Mouse (Mus musculus): ENCODE measurements around the gene Sept4. TPM values are rescaled to one million over a fixed set of nuclear protein-coding genes. Genes with fewer than 3 reads are reported as not detected.

The Sept4 gene
- polyA plus RNA-seq (2014; fragmentation: Nextera tagmentation; extraction: Ambion mirVana): 24.8 and 30.0 TPM in 2 replicates

DNA sequence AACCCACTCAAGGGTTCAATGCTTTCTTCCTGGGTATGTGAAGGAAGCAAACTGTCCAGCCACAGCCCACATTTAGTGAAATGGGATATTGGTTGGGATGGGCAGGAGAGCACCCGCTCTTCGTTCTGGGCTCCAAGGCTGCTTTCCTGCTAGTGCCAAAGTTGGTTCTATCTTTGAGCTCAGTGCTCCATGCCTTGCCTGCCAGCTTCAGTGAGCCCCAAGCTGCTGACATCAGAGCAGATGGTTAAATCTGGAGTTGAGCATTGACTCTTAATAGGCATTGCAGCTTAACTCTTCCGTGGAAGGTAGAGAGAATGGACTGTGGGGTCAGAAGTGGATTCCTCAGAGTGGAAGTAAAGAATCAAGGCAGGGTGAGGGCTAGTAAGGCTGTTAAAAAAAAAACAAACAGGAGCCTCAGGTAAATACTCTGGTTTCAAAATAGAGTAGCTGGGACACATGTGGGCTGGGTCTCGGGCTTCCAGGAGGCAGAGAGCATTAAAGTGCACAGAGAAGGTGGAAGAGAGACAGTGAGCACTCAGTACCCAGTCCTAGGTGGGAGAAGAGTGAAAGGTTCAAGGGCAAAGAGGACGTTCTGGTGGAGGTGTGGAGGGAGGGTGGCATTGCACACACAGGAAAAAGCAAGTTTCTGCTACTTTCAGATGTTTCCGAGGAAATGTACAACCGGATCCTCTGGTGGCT, at the start of gene Sept4:
Gene Sept4 (plus strand): TSS at position 649 of the 699 bp plus-strand sequence.
- Histone ChIP-seq H3K27me3 (ENCODE audit: control insufficient read depth, insufficient read depth, low read length) (no peaks in the 10 kb centered on the region), H3K27ac (ENCODE audit: low read depth, low read length) (no peak within 1 kb of the TSS), H3K9me3 (ENCODE audit: control insufficient read depth, low read length) (no peaks in the 10 kb centered on the region), H3K36me3 (ENCODE audit: control insufficient read depth, insufficient read depth, low read length) (no peaks in the 10 kb centered on the region), H3K9ac (replicated peaks; ENCODE audit: low read depth, low read length) (no peak within 1 kb of the TSS), H3K4me1 (ENCODE audit: control insufficient read depth, insufficient read depth, low read length) (no peaks in the 10 kb centered on the region), H3K4me2 (ENCODE audit: low read depth, low read length) (no peak within 1 kb of the TSS), H3K4me3 (ENCODE audit: low read depth, low read length) (no peak within 1 kb of the TSS)
- WGBS: 78% methylated on average over 7 of the region's 7 CpGs
- ATAC-seq (ENCODE audit: low read depth): no peak

DNA sequence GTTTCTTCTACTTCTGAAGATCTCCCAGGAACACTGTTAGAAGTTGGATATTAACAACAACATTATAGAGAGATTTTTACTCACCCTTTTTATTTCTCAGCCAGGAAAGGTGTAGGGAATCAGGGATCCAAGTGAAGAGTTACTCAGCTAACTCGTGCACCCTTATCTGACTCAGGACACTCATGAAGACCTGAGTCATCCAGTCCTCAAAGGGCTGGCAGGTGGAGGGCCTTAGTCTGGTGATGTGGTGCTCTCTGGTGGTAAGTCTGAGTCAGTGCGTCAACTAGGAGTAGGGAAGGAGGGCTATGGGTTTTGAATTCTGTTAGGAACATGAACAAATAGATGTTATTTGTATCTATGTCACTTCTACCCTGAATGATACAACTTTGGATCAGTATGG, 49.4 kb upstream of the Sept4 start:
- Histone ChIP-seq H3K27ac (ENCODE audit: low read depth, low read length) (no peak overlapping the region), H3K27me3 (ENCODE audit: control insufficient read depth, insufficient read depth, low read length) (no peaks in the 10 kb centered on the region), H3K4me3 (ENCODE audit: low read depth, low read length) (no peak overlapping the region), H3K9ac (replicated peaks; ENCODE audit: low read depth, low read length) (no peak overlapping the region), H3K9me3 (ENCODE audit: control insufficient read depth, low read length) (no peaks in the 10 kb centered on the region), H3K4me1 (ENCODE audit: control insufficient read depth, insufficient read depth, low read length) (no peaks in the 10 kb centered on the region), H3K4me2 (ENCODE audit: low read depth, low read length) (no peak overlapping the region), H3K36me3 (ENCODE audit: control insufficient read depth, insufficient read depth, low read length) (no peaks in the 10 kb centered on the region)
- WGBS: 7% methylated on average over 2 of the region's 2 CpGs
- no peak for ATAC-seq (ENCODE audit: low read depth)

GRCm38 (mm10) chr11:87523466-87523865, 45.2 kb upstream of the Sept4 start:
- Histone ChIP-seq H3K4me1 (ENCODE audit: control insufficient read depth, insufficient read depth, low read length) (no peaks in the 10 kb centered on the region), H3K9me3 (ENCODE audit: control insufficient read depth, low read length) (no peaks in the 10 kb centered on the region), H3K36me3 (ENCODE audit: control insufficient read depth, insufficient read depth, low read length) (no peaks in the 10 kb centered on the region), H3K4me2 (ENCODE audit: low read depth, low read length) (no peak overlapping the region), H3K27me3 (ENCODE audit: control insufficient read depth, insufficient read depth, low read length) (no peaks in the 10 kb centered on the region), H3K4me3 (ENCODE audit: low read depth, low read length) (no peak overlapping the region), H3K9ac (replicated peaks; ENCODE audit: low read depth, low read length) (no peak overlapping the region), H3K27ac (ENCODE audit: low read depth, low read length) (no peak overlapping the region)
- WGBS: 75% methylated on average over 5 of the region's 5 CpGs
- no peak for ATAC-seq (ENCODE audit: low read depth)

DNA sequence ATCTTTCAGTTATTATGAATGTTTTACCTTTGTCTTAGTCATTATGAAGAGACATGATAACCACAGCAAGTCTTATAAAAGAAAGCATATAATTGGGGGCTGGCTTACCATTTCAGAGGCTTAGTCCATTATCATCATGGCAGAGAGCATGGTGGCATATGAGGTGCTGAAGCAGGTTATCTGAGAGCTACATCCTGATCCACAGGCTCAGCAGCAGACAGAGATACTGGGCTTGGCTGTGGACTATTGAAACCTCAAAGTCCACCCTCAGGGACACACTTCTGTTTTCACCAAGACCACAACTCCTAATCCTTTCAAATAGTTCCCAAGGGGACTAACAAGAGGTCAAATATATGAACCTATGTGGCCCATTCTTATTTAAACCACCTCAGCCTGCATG, 44.7 kb upstream of the Sept4 start:
- H3K27ac ChIP-seq (ENCODE audit: low read depth, low read length): no peak overlapping the region
- no peaks in the 10 kb centered on the region for H3K36me3 ChIP-seq (ENCODE audit: control insufficient read depth, insufficient read depth, low read length)
- H3K4me2 ChIP-seq (ENCODE audit: low read depth, low read length): no peak overlapping the region
- no peaks in the 10 kb centered on the region for H3K4me1 ChIP-seq (ENCODE audit: control insufficient read depth, insufficient read depth, low read length)
- H3K9me3 ChIP-seq (ENCODE audit: control insufficient read depth, low read length): no peaks in the 10 kb centered on the region
- no peak for ATAC-seq (ENCODE audit: low read depth)
- no peak overlapping the region for H3K9ac ChIP-seq (replicated peaks; ENCODE audit: low read depth, low read length)
- H3K27me3 ChIP-seq (ENCODE audit: control insufficient read depth, insufficient read depth, low read length): no peaks in the 10 kb centered on the region
- no peak overlapping the region for H3K4me3 ChIP-seq (ENCODE audit: low read depth, low read length)

DNA sequence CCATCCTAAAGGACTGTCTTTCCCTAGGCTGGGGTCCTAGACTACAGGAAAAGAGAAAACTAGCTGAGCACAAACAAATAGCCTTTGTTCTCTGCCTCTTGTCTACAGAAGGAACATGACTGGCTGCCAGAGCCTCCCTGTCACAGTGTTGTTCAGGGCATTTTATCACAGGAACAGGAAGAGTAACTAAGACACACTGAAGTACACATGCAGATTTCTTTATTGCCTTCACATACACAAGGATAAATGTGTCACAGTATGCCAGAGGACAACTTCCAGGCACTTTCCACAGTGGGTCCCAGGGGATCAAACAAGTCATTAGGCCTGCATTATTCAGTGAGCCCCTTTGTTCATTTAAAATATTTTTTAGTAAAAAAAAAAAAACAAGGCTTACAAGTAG, 43.9 kb upstream of the Sept4 start:
- H3K36me3 ChIP-seq (ENCODE audit: control insufficient read depth, insufficient read depth, low read length): no peaks in the 10 kb centered on the region
- no peak overlapping the region for H3K4me2 ChIP-seq (ENCODE audit: low read depth, low read length)
- no peak overlapping the region for H3K4me3 ChIP-seq (ENCODE audit: low read depth, low read length)
- no peaks in the 10 kb centered on the region for H3K9me3 ChIP-seq (ENCODE audit: control insufficient read depth, low read length)
- no peaks in the 10 kb centered on the region for H3K27me3 ChIP-seq (ENCODE audit: control insufficient read depth, insufficient read depth, low read length)
- H3K9ac ChIP-seq (replicated peaks; ENCODE audit: low read depth, low read length): no peak overlapping the region
- H3K4me1 ChIP-seq (ENCODE audit: control insufficient read depth, insufficient read depth, low read length): no peaks in the 10 kb centered on the region
- H3K27ac ChIP-seq (ENCODE audit: low read depth, low read length): no peak overlapping the region
- no peak for ATAC-seq (ENCODE audit: low read depth)

GRCm38 (mm10) chr11:87527364-87527763, 41.3 kb upstream of the Sept4 start:
- H3K9me3 ChIP-seq (ENCODE audit: control insufficient read depth, low read length): no peaks in the 10 kb centered on the region
- no peak for ATAC-seq (ENCODE audit: low read depth)
- H3K4me2 ChIP-seq (ENCODE audit: low read depth, low read length): no peak overlapping the region
- WGBS: 81% methylated on average over 3 of the region's 3 CpGs
- no peak overlapping the region for H3K4me3 ChIP-seq (ENCODE audit: low read depth, low read length)
- H3K9ac ChIP-seq (replicated peaks; ENCODE audit: low read depth, low read length): no peak overlapping the region
- H3K27me3 ChIP-seq (ENCODE audit: control insufficient read depth, insufficient read depth, low read length): no peaks in the 10 kb centered on the region
- no peaks in the 10 kb centered on the region for H3K36me3 ChIP-seq (ENCODE audit: control insufficient read depth, insufficient read depth, low read length)
- H3K27ac ChIP-seq (ENCODE audit: low read depth, low read length): no peak overlapping the region
- no peaks in the 10 kb centered on the region for H3K4me1 ChIP-seq (ENCODE audit: control insufficient read depth, insufficient read depth, low read length)

DNA sequence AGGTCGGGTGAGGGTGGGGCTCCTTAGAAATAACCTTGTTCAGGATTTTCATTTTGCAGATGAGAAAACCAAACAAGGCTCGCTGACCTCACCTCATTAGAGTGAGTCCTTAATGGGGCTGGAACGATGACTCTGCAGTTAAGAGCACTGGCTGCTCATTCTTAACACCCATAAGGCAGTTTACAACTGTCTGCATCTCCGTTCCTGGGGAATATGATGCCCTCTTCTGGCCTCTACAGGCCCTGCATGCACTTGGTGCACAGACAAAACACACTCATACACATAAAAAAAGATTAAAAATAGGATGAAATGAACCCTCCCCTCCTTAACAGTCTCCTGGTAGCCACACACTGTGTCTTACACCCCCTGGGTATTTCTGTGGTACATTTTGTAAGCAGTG, 40.7 kb upstream of the Sept4 start:
- Histone ChIP-seq H3K4me1 (ENCODE audit: control insufficient read depth, insufficient read depth, low read length) (no peaks in the 10 kb centered on the region), H3K9me3 (ENCODE audit: control insufficient read depth, low read length) (no peaks in the 10 kb centered on the region), H3K4me3 (ENCODE audit: low read depth, low read length) (no peak overlapping the region), H3K9ac (replicated peaks; ENCODE audit: low read depth, low read length) (no peak overlapping the region), H3K27ac (ENCODE audit: low read depth, low read length) (no peak overlapping the region), H3K4me2 (ENCODE audit: low read depth, low read length) (no peak overlapping the region), H3K27me3 (ENCODE audit: control insufficient read depth, insufficient read depth, low read length) (no peaks in the 10 kb centered on the region), H3K36me3 (ENCODE audit: control insufficient read depth, insufficient read depth, low read length) (no peaks in the 10 kb centered on the region)
- ATAC-seq (ENCODE audit: low read depth): no peak
- 41% methylated on average over 4 of the region's 4 CpGs for WGBS

- Histone ChIP-seq H3K4me3 (ENCODE audit: low read depth, low read length) (no peak overlapping the region), H3K27ac (ENCODE audit: low read depth, low read length) (no peak overlapping the region), H3K27me3 (ENCODE audit: control insufficient read depth, insufficient read depth, low read length) (no peaks in the 10 kb centered on the region), H3K4me1 (ENCODE audit: control insufficient read depth, insufficient read depth, low read length) (no peaks in the 10 kb centered on the region), H3K9ac (replicated peaks; ENCODE audit: low read depth, low read length) (no peak overlapping the region), H3K4me2 (ENCODE audit: low read depth, low read length) (no peak overlapping the region), H3K36me3 (ENCODE audit: control insufficient read depth, insufficient read depth, low read length) (no peaks in the 10 kb centered on the region), H3K9me3 (ENCODE audit: control insufficient read depth, low read length) (no peaks in the 10 kb centered on the region)
- WGBS: 55% methylated on average over 6 of the region's 6 CpGs
- ATAC-seq (ENCODE audit: low read depth): no peak
Measured at GRCm38 (mm10) chr11:87531695-87532094, 37.0 kb upstream of the Sept4 start.

DNA sequence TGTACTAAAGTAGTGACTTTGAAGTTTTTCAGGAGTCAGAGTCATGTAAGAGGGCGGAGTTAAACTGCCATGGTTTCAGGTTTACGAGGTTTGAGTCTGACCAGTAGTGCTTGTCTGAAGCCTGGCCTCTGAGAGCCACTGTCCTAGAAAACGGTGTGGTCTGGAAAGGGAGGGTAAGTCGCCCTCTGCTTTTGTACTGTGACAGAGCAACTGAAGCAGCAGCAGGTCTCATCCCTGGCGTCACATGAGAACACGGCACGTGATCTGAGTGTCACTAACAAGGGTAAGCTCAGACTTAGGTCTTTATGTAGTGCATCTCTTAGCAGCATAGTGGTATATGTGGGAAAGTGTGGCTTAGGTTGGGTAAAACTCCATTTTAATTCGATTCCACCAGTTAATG, 26.4 kb upstream of the Sept4 start:
- Histone ChIP-seq H3K9me3 (ENCODE audit: control insufficient read depth, low read length) (no peaks in the 10 kb centered on the region), H3K4me2 (ENCODE audit: low read depth, low read length) (no peak overlapping the region), H3K9ac (replicated peaks; ENCODE audit: low read depth, low read length) (no peak overlapping the region), H3K27ac (ENCODE audit: low read depth, low read length) (no peak overlapping the region), H3K36me3 (ENCODE audit: control insufficient read depth, insufficient read depth, low read length) (no peaks in the 10 kb centered on the region), H3K4me1 (ENCODE audit: control insufficient read depth, insufficient read depth, low read length) (no peaks in the 10 kb centered on the region), H3K4me3 (ENCODE audit: low read depth, low read length) (no peak overlapping the region), H3K27me3 (ENCODE audit: control insufficient read depth, insufficient read depth, low read length) (no peaks in the 10 kb centered on the region)
- no peak for ATAC-seq (ENCODE audit: low read depth)
- 34% methylated on average over 8 of the region's 8 CpGs for WGBS

Data from neural tube, embryonic 14.5 days (tissue).